Mouse (Mus musculus): ENCODE measurements around the gene Orai2. TPM values are rescaled to one million over a fixed set of nuclear protein-coding genes. Genes with fewer than 3 reads are reported as not detected.

Orai2 gene
- total RNA-seq, 1 experiment = 4.8 TPM

DNA sequence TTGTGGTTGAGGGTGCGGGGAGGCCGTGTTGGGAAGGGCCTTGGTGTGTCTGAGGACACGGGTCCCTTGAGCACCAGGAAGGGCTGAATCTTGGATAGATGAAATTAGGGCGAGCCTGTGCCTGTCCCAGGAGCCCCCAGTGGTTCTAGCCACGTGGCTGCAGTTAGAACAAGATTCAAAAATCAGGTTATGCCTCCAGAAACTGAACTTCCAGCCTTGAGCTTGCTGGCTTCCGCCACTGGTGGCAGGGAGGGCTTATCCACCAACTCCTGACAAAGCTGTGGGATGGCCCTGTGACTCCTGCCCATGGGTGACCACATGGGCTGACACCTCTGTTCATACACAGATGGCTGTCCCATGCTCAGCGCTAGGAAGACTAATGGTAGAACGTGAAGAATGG, 22.8 kb downstream of the Orai2 start:
- in situ Hi-C loops (cut with MboI; ENCODE audit: low sequenced_read_pairs in 2 of 2, unreplicated experiment in 2 of 2) = no loop called here
- no peaks in the 10 kb centered on the region for H3K4me1 ChIP-seq (ENCODE audit: control insufficient read depth in 2 of 2, insufficient read depth in 2 of 2, low read length in 2 of 2, poor library complexity in 1 of 2)
- H3K36me3 ChIP-seq (ENCODE audit: control insufficient read depth, insufficient read depth, low read length, poor library complexity, severe bottlenecking) = no peaks in the 10 kb centered on the region
- H3K9ac ChIP-seq (ENCODE audit: insufficient read depth, low read depth, low read length, poor library complexity, severe bottlenecking) = no peak overlapping the region
- no peak for DNase-seq (ENCODE audit: low read depth, low spot score)
- no peak overlapping the region for H3K4me3 ChIP-seq (ENCODE audit: insufficient read depth in 1 of 2, low read depth in 1 of 2, low read length in 2 of 2, poor library complexity in 1 of 2, severe bottlenecking in 1 of 2)
- no peak overlapping the region for H3K27ac ChIP-seq (ENCODE audit: insufficient read depth, low read depth, low read length, poor library complexity, severe bottlenecking)
- H3K9me3 ChIP-seq (ENCODE audit: control insufficient read depth, insufficient read depth, low read depth, low read length) = no peaks in the 10 kb centered on the region
- no peak for TF ChIP-seq ZC3H11A (IDR thresholded peaks at IDR 0.05; ENCODE audit: borderline replicate concordance, low read depth, low read length)
- no peak for TF ChIP-seq HCFC1 (IDR thresholded peaks at IDR 0.05; ENCODE audit: borderline replicate concordance, insufficient read depth, low read length)
- no peak for TF ChIP-seq MAFK (IDR thresholded peaks at IDR 0.05; ENCODE audit: insufficient read depth, low read depth, low read length)
- TF ChIP-seq CHD2 (IDR thresholded peaks at IDR 0.05; ENCODE audit: low read depth, low read length) = no peak
- TF ChIP-seq ZNF384 (IDR thresholded peaks at IDR 0.05; ENCODE audit: low read depth, low read length) = no peak

DNA sequence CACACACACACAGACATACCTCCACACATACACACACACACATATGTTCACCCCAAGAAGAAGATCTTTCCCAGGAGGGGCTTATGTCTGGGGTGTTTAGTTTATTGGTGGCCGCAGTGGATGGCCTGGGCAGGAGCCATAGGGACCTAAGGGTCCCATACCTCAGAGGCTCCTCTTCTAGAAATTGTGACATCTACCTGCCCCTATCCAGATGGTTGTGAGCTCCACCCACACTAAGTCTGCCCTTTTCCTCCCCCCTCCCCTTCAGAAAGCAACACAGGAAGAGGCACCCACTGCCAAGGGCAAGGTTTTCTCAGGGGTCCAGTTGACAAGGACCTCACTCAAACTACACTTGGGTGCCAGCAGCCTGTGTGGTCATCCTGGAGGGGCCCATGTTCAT, 23.6 kb downstream of the Orai2 start:
- no peaks in the 10 kb centered on the region for H3K4me1 ChIP-seq (ENCODE audit: control insufficient read depth in 2 of 2, insufficient read depth in 2 of 2, low read length in 2 of 2, poor library complexity in 1 of 2)
- in situ Hi-C loops (cut with MboI; ENCODE audit: low sequenced_read_pairs in 2 of 2, unreplicated experiment in 2 of 2) = no loop called here
- DNase-seq (ENCODE audit: low read depth, low spot score) = no peak
- TF ChIP-seq ZNF384 (IDR thresholded peaks at IDR 0.05; ENCODE audit: low read depth, low read length) (no peak), HCFC1 (IDR thresholded peaks at IDR 0.05; ENCODE audit: borderline replicate concordance, insufficient read depth, low read length) (no peak), MAFK (IDR thresholded peaks at IDR 0.05; ENCODE audit: insufficient read depth, low read depth, low read length) (no peak), ZC3H11A (IDR thresholded peaks at IDR 0.05; ENCODE audit: borderline replicate concordance, low read depth, low read length) (no peak), CHD2 (IDR thresholded peaks at IDR 0.05; ENCODE audit: low read depth, low read length) (no peak)
- no peak overlapping the region for H3K9ac ChIP-seq (ENCODE audit: insufficient read depth, low read depth, low read length, poor library complexity, severe bottlenecking)
- H3K4me3 ChIP-seq (ENCODE audit: insufficient read depth in 1 of 2, low read depth in 1 of 2, low read length in 2 of 2, poor library complexity in 1 of 2, severe bottlenecking in 1 of 2) = no peak overlapping the region
- H3K36me3 ChIP-seq (ENCODE audit: control insufficient read depth, insufficient read depth, low read length, poor library complexity, severe bottlenecking) = no peaks in the 10 kb centered on the region; the same call in 1 of the 2 replicates
- H3K9me3 ChIP-seq (ENCODE audit: control insufficient read depth, insufficient read depth, low read depth, low read length) = no peaks in the 10 kb centered on the region
- no peak overlapping the region for H3K27ac ChIP-seq (ENCODE audit: insufficient read depth, low read depth, low read length, poor library complexity, severe bottlenecking)

DNA sequence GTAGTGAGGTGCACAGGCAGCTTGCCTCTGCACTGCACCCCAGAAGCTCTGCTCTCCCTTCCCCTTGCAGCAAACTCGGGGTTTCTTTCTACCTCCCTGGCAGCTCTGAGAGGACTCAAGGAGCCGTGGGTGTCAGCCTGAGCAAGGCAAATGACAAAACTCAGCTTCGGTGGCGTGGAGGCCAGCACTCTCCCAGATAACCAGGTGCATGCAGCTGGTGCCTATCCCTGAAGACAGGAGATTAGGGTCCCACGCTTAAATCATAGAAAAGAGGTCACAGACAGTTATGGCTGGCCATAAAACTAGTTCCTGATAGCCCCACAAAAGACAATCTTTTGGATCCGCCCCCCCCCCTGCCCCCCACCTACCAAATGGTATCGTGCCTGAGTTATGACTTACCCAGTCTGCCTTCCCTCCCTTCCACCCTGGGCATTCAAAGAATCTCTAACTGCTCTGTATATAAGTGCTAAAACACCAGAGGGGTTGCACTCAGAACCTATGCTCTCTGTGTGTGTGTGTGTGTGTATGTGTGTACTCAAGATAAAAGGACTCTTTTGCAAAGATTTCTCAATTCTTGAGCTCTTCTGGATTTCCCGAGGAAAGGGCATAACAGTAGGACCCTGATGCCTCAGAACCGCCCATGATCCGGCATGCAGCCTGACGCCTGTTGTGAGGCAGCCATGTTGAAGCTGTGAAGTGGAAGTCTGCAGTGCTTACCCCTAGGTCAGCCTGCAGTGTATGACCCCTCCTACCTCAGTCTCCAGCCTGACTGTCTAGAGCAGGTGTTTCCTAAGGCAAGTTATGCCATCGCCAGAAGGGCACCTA, 25.7 kb downstream of the Orai2 start:
- Histone ChIP-seq H3K9ac (ENCODE audit: insufficient read depth, low read depth, low read length, poor library complexity, severe bottlenecking) (no peak overlapping the region), H3K27ac (ENCODE audit: insufficient read depth, low read depth, low read length, poor library complexity, severe bottlenecking) (no peak overlapping the region), H3K36me3 (ENCODE audit: control insufficient read depth, insufficient read depth, low read length, poor library complexity, severe bottlenecking) (peaks cover 11% of the 10 kb centered on the region), H3K4me1 (ENCODE audit: control insufficient read depth in 2 of 2, insufficient read depth in 2 of 2, low read length in 2 of 2, poor library complexity in 1 of 2) (no peaks in the 10 kb centered on the region), H3K4me3 (ENCODE audit: insufficient read depth in 1 of 2, low read depth in 1 of 2, low read length in 2 of 2, poor library complexity in 1 of 2, severe bottlenecking in 1 of 2) (no peak overlapping the region), H3K9me3 (ENCODE audit: control insufficient read depth, insufficient read depth, low read depth, low read length) (no peaks in the 10 kb centered on the region)
- in situ Hi-C loops (cut with MboI; ENCODE audit: low sequenced_read_pairs in 2 of 2, unreplicated experiment in 2 of 2) = no loop called here
- no peak for DNase-seq (ENCODE audit: low read depth, low spot score)
- TF ChIP-seq ZNF384 (IDR thresholded peaks at IDR 0.05; ENCODE audit: low read depth, low read length) = no peak
- no peak for TF ChIP-seq MAFK (IDR thresholded peaks at IDR 0.05; ENCODE audit: insufficient read depth, low read depth, low read length)
- TF ChIP-seq HCFC1 (IDR thresholded peaks at IDR 0.05; ENCODE audit: borderline replicate concordance, insufficient read depth, low read length) = no peak
- TF ChIP-seq CHD2 (IDR thresholded peaks at IDR 0.05; ENCODE audit: low read depth, low read length) = no peak
- TF ChIP-seq ZC3H11A (IDR thresholded peaks at IDR 0.05; ENCODE audit: borderline replicate concordance, low read depth, low read length) = no peak

- Histone ChIP-seq H3K4me3 (ENCODE audit: insufficient read depth in 1 of 2, low read depth in 1 of 2, low read length in 2 of 2, poor library complexity in 1 of 2, severe bottlenecking in 1 of 2) (no peak overlapping the region), H3K4me1 (ENCODE audit: control insufficient read depth in 2 of 2, insufficient read depth in 2 of 2, low read length in 2 of 2, poor library complexity in 1 of 2) (no peaks in the 10 kb centered on the region), H3K9ac (ENCODE audit: insufficient read depth, low read depth, low read length, poor library complexity, severe bottlenecking) (no peak overlapping the region), H3K36me3 (ENCODE audit: control insufficient read depth, insufficient read depth, low read length, poor library complexity, severe bottlenecking) (peaks cover 17% of the 10 kb centered on the region), H3K27ac (ENCODE audit: insufficient read depth, low read depth, low read length, poor library complexity, severe bottlenecking) (no peak overlapping the region), H3K9me3 (ENCODE audit: control insufficient read depth, insufficient read depth, low read depth, low read length) (no peaks in the 10 kb centered on the region)
- no peak for TF ChIP-seq HCFC1 (IDR thresholded peaks at IDR 0.05; ENCODE audit: borderline replicate concordance, insufficient read depth, low read length)
- TF ChIP-seq CHD2 (IDR thresholded peaks at IDR 0.05; ENCODE audit: low read depth, low read length) = no peak
- TF ChIP-seq MAFK (IDR thresholded peaks at IDR 0.05; ENCODE audit: insufficient read depth, low read depth, low read length) = no peak
- no peak for TF ChIP-seq ZC3H11A (IDR thresholded peaks at IDR 0.05; ENCODE audit: borderline replicate concordance, low read depth, low read length)
- TF ChIP-seq ZNF384 (IDR thresholded peaks at IDR 0.05; ENCODE audit: low read depth, low read length) = no peak
- no peak for DNase-seq (ENCODE audit: low read depth, low spot score)
- in situ Hi-C loops (cut with MboI; ENCODE audit: low sequenced_read_pairs in 2 of 2, unreplicated experiment in 2 of 2) = no loop called here
These were observed 27.3 kb downstream of the Orai2 start for GRCm38 (mm10) chr5:136143161-136143755.

Data from ES-E14 (cell line).